Mouse (Mus musculus): ENCODE measurements around the gene Col6a1. TPM values are rescaled to one million over a fixed set of nuclear protein-coding genes. Genes with fewer than 3 reads are reported as not detected.

The Col6a1 gene
- 19.8 TPM for polyA plus RNA-seq (2014; fragmentation: Illumina TruSeq; extraction: RNeasy Lipid Tissue Mini Kit (QIAGEN cat#74804); ENCODE audit: low read depth, low replicate concordance)

DNA sequence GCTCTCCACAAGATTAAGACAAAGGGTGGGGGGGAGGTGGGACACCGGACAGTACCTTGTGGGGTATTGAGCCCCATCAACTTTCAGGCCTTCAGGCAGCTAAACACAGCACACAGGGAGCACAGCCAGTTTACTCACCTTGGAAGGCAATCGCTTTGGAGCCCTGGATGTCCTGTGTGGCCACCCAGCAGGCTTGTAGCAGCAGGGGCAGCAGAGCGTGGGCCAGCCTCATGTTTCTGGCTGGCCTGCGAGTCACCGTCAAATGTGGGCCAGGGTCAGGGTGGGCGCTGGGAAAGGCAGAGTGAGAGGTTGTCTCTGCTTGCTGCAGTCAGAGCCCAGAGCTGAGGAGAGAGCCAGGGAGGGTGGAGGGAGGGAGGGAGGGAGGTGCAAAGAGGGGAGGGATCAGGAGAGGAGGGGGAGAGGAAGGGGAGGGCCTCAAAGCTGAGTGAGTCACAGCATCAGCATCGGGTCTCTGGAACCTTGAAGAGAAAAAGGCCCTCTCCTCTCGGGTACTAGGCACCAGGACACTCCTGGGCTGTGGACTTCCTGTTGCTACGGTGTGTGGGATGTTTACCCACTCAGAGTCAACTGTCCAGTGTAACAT lies at the start of gene Col6a1:
Gene Col6a1, minus strand, starts transcription at position 487 of the 604 bp plus-strand sequence.

Other genes starting within 250 kb of the Col6a1 start
- 16.0 TPM for gene Lss, start 194.6 kb downstream of the Col6a1 start, polyA plus RNA-seq (2014; fragmentation: Illumina TruSeq; extraction: RNeasy Lipid Tissue Mini Kit (QIAGEN cat#74804); ENCODE audit: low read depth, low replicate concordance)
- gene Spatc1l, start 163.9 kb downstream of the Col6a1 start, polyA plus RNA-seq (2014; fragmentation: Illumina TruSeq; extraction: RNeasy Lipid Tissue Mini Kit (QIAGEN cat#74804); ENCODE audit: low read depth, low replicate concordance) = not detected
- not detected for gene Ftcd, start 150.5 kb downstream of the Col6a1 start, polyA plus RNA-seq (2014; fragmentation: Illumina TruSeq; extraction: RNeasy Lipid Tissue Mini Kit (QIAGEN cat#74804); ENCODE audit: low read depth, low replicate concordance)
- 7.6 TPM for gene Col6a2, start 102.5 kb downstream of the Col6a1 start, polyA plus RNA-seq (2014; fragmentation: Illumina TruSeq; extraction: RNeasy Lipid Tissue Mini Kit (QIAGEN cat#74804); ENCODE audit: low read depth, low replicate concordance)
- gene Pcbp3, start 235.7 kb upstream of the Col6a1 start, polyA plus RNA-seq (2014; fragmentation: Illumina TruSeq; extraction: RNeasy Lipid Tissue Mini Kit (QIAGEN cat#74804); ENCODE audit: low read depth, low replicate concordance) = 3.4 TPM

Data from sigmoid colon, adult 10 weeks (tissue).